Mouse (Mus musculus) frontal cortex, postnatal 14 days (tissue): Measurements from ENCODE around the gene Osbpl7.

ENCODE experiments used
- DNase-seq, 2 experiments: peaks; one replicate each; pipeline ENCODE4 v3.0.0; 2022; ENCODE audit warnings: low spot score in 2 of 2

The Osbpl7 gene

GRCm38 (mm10) chr11:97038881-97039280 is 11.5 kb upstream of the Osbpl7 start:
- DNase-seq: no peak

- no peak for DNase-seq
Measured at GRCm38 (mm10) chr11:97040301-97041021, 10.0 kb upstream of the Osbpl7 start.

GRCm38 (mm10) chr11:97041022-97041899 is 9.2 kb upstream of the Osbpl7 start, which contains the start of the genes Lrrc46 and Mrpl10:
TSS of gene Lrrc46 (minus strand) at chr11:97041407.
TSS of gene Mrpl10 (plus strand) at chr11:97041560.
- DNase-seq: peak; percentile 75 to 77

- no peak for DNase-seq
Measured at GRCm38 (mm10) chr11:97044902-97045301, 5.5 kb upstream of the Osbpl7 start.

- no peak for DNase-seq
Measured at GRCm38 (mm10) chr11:97045861-97046260, 4.6 kb upstream of the Osbpl7 start.

- no peak for DNase-seq
Measured at GRCm38 (mm10) chr11:97048090-97048650, 2.3 kb upstream of the Osbpl7 start.

GRCm38 (mm10) chr11:97049492-97050085 is 839 bp upstream of the Osbpl7 start:
- DNase-seq: no peak

GRCm38 (mm10) chr11:97050944-97051586 is 637 bp downstream of the Osbpl7 start:
- DNase-seq: no peak

GRCm38 (mm10) chr11:97052219-97052646 is 1.8 kb downstream of the Osbpl7 start:
- DNase-seq: no peak

GRCm38 (mm10) chr11:97063274-97063920 is 13.0 kb downstream of the Osbpl7 start:
- no peak for DNase-seq

- DNase-seq: no peak
Measured at GRCm38 (mm10) chr11:97063921-97064295, 13.5 kb downstream of the Osbpl7 start.

- DNase-seq: no peak
Measured at GRCm38 (mm10) chr11:97065538-97066295, 15.3 kb downstream of the Osbpl7 start.

GRCm38 (mm10) chr11:97066656-97067360 is 16.4 kb downstream of the Osbpl7 start:
- DNase-seq: no peak

GRCm38 (mm10) chr11:97069333-97069732 is 18.9 kb downstream of the Osbpl7 start:
- no peak for DNase-seq

GRCm38 (mm10) chr11:97069770-97070169 is 19.3 kb downstream of the Osbpl7 start:
- no peak for DNase-seq

GRCm38 (mm10) chr11:97071129-97071528 is 20.7 kb downstream of the Osbpl7 start:
- DNase-seq: no peak

- DNase-seq: peak in 1 of 2 experiments; percentile 43
Measured at GRCm38 (mm10) chr11:97072533-97072932, 22.1 kb downstream of the Osbpl7 start.

GRCm38 (mm10) chr11:97074235-97074634 is 23.8 kb downstream of the Osbpl7 start:
- DNase-seq: no peak

GRCm38 (mm10) chr11:97078751-97079150 is 28.3 kb downstream of the Osbpl7 start:
- DNase-seq: no peak

GRCm38 (mm10) chr11:97080291-97080690 is 29.9 kb downstream of the Osbpl7 start:
- no peak for DNase-seq
